Mouse (Mus musculus) ES-CJ7 (cell line): ENCODE measurements around the gene Dnah7a.
"Not testable (repeated sequence)": the region's sequence is repeated elsewhere in the genome, so short reads cannot be mapped to it uniquely, and the experiment has no call there.

Source experiments
- DNase-seq: peaks from one replicate; pipeline ENCODE4 v3.0.0; 2011; ENCODE audit warnings: low read depth, low spot score

Gene Dnah7a

GRCm38 (mm10) chr1:53706431-53707361, at the start of gene Dnah7a:
Gene Dnah7a (minus strand): TSS chr1:53706784.
- DNase-seq = peak; percentile 86

- not testable (repeated sequence) for DNase-seq
Observed at GRCm38 (mm10) chr1:53753501-53753900, 46.9 kb upstream of the Dnah7a start.

GRCm38 (mm10) chr1:53751144-53751543, 44.6 kb upstream of the Dnah7a start:
- peak; percentile 75 for DNase-seq

- DNase-seq = peak; percentile 61
Observed at GRCm38 (mm10) chr1:53750697-53751096, 44.1 kb upstream of the Dnah7a start.

- peak; percentile 95 for DNase-seq
Observed at GRCm38 (mm10) chr1:53749881-53750385, 43.3 kb upstream of the Dnah7a start.

GRCm38 (mm10) chr1:53748571-53748970, 42.0 kb upstream of the Dnah7a start:
- DNase-seq = peak; percentile 66

- peak; percentile 81 for DNase-seq
Observed at GRCm38 (mm10) chr1:53746001-53746400, 39.4 kb upstream of the Dnah7a start.

GRCm38 (mm10) chr1:53741742-53742458, 35.3 kb upstream of the Dnah7a start:
- DNase-seq = no peak

GRCm38 (mm10) chr1:53740777-53741336, 34.3 kb upstream of the Dnah7a start:
- no peak for DNase-seq

- DNase-seq = not testable (repeated sequence)
Observed at GRCm38 (mm10) chr1:53740077-53740776, 33.6 kb upstream of the Dnah7a start.

- DNase-seq = no peak
Observed at GRCm38 (mm10) chr1:53736583-53736982, 30.0 kb upstream of the Dnah7a start.

- no peak for DNase-seq
Observed at GRCm38 (mm10) chr1:53728489-53729225, 22.1 kb upstream of the Dnah7a start.

- DNase-seq = no peak
Observed at GRCm38 (mm10) chr1:53726883-53727282, 20.3 kb upstream of the Dnah7a start.

GRCm38 (mm10) chr1:53721353-53721752, 14.8 kb upstream of the Dnah7a start:
- DNase-seq = no peak

GRCm38 (mm10) chr1:53720601-53721351, 14.2 kb upstream of the Dnah7a start:
- DNase-seq = no peak

GRCm38 (mm10) chr1:53715966-53716515, 9.5 kb upstream of the Dnah7a start:
- no peak for DNase-seq

GRCm38 (mm10) chr1:53715446-53715845, 8.9 kb upstream of the Dnah7a start:
- peak; percentile 89 for DNase-seq

GRCm38 (mm10) chr1:53713383-53713782, 6.8 kb upstream of the Dnah7a start:
- not testable (repeated sequence) for DNase-seq

GRCm38 (mm10) chr1:53711069-53711468, 4.5 kb upstream of the Dnah7a start:
- DNase-seq = peak; percentile 51

- not testable (repeated sequence) for DNase-seq
Observed at GRCm38 (mm10) chr1:53709602-53710001, 3.0 kb upstream of the Dnah7a start.
